Mouse (Mus musculus): ENCODE measurements around the gene Oma1. TPM values are rescaled to one million over a fixed set of nuclear protein-coding genes. Genes with fewer than 3 reads are reported as not detected.
A peak's percentile ranks its signal among the peaks of the same experiment; 100 is the strongest.

The Oma1 gene
- polyA plus RNA-seq (2016; fragmentation: Nextera tagmentation; extraction: Ambion mirVana), result 12.0 and 13.4 TPM in 2 replicates

- WGBS, result under 1% methylated on average over 50 of the region's 61 CpGs
Measured at GRCm38 (mm10) chr4:103313587-103314525, at the start of gene Oma1. TSS of gene Oma1 (plus strand) at chr4:103313812.

GRCm38 (mm10) chr4:103263812-103264396 is 49.7 kb upstream of the Oma1 start:
- Histone ChIP-seq H3K27ac (no peak overlapping the region), H3K4me2 (no peak overlapping the region), H3K9me3 (no peaks in the 10 kb centered on the region), H3K9ac (no peak overlapping the region), H3K36me3 (replicated peaks) (no peaks in the 10 kb centered on the region), H3K4me1 (peaks cover 6% of the 10 kb centered on the region; the same call in 1 of the 2 replicates), H3K4me3 (replicated peaks) (no peak overlapping the region), H3K27me3 (no peaks in the 10 kb centered on the region)
- 44% methylated on average over 8 of the region's 8 CpGs for WGBS
- ATAC-seq (ENCODE audit: low FRiP score), result no peak

More at GRCm38 (mm10) chr4:103313587-103314525, at the start of gene Oma1:
- H3K9ac ChIP-seq, result peak within 1 kb of the TSS; percentile 70
- H3K27ac ChIP-seq, result peak within 1 kb of the TSS; percentile 96
- H3K4me2 ChIP-seq, result peak within 1 kb of the TSS; percentile 66
- peaks cover 9% of the 10 kb centered on the region; the same call in 1 of the 2 replicates for H3K27me3 ChIP-seq
- H3K36me3 ChIP-seq (replicated peaks), result no peaks in the 10 kb centered on the region
- ATAC-seq (ENCODE audit: low FRiP score), result peak; percentile 99
- H3K4me3 ChIP-seq (replicated peaks), result peak within 1 kb of the TSS; percentile 64
- no peaks in the 10 kb centered on the region for H3K9me3 ChIP-seq
- peaks cover 8% of the 10 kb centered on the region for H3K4me1 ChIP-seq

- no peak overlapping the region for H3K9ac ChIP-seq
- H3K27me3 ChIP-seq, result no peaks in the 10 kb centered on the region
- ATAC-seq (ENCODE audit: low FRiP score), result no peak
- no peaks in the 10 kb centered on the region for H3K9me3 ChIP-seq
- 63% methylated on average over 2 of the region's 2 CpGs for WGBS
- no peak overlapping the region for H3K4me2 ChIP-seq
- no peak overlapping the region for H3K27ac ChIP-seq
- H3K36me3 ChIP-seq (replicated peaks), result no peaks in the 10 kb centered on the region
- H3K4me3 ChIP-seq (replicated peaks), result no peak overlapping the region
- H3K4me1 ChIP-seq, result peaks cover 6% of the 10 kb centered on the region; the same call in 1 of the 2 replicates
Measured at GRCm38 (mm10) chr4:103265166-103265565, 48.4 kb upstream of the Oma1 start.

- H3K4me2 ChIP-seq, result no peak overlapping the region
- H3K27ac ChIP-seq, result no peak overlapping the region
- H3K4me3 ChIP-seq (replicated peaks), result no peak overlapping the region
- H3K27me3 ChIP-seq, result no peaks in the 10 kb centered on the region
- 82% methylated on average over 4 of the region's 4 CpGs for WGBS
- H3K36me3 ChIP-seq (replicated peaks), result no peaks in the 10 kb centered on the region
- no peak for ATAC-seq (ENCODE audit: low FRiP score)
- no peaks in the 10 kb centered on the region for H3K4me1 ChIP-seq
- no peaks in the 10 kb centered on the region for H3K9me3 ChIP-seq
- no peak overlapping the region for H3K9ac ChIP-seq
Measured at GRCm38 (mm10) chr4:103269336-103269735, 44.3 kb upstream of the Oma1 start.

GRCm38 (mm10) chr4:103273021-103273420 is 40.6 kb upstream of the Oma1 start:
- Histone ChIP-seq H3K36me3 (replicated peaks) (no peaks in the 10 kb centered on the region), H3K4me3 (replicated peaks) (no peak overlapping the region), H3K27ac (no peak overlapping the region), H3K4me2 (no peak overlapping the region), H3K9me3 (no peaks in the 10 kb centered on the region), H3K27me3 (no peaks in the 10 kb centered on the region), H3K9ac (no peak overlapping the region), H3K4me1 (no peaks in the 10 kb centered on the region)
- 77% methylated on average over 7 of the region's 8 CpGs for WGBS
- ATAC-seq (ENCODE audit: low FRiP score), result no peak

GRCm38 (mm10) chr4:103288342-103288741 is 25.3 kb upstream of the Oma1 start:
- H3K9ac ChIP-seq, result no peak overlapping the region
- H3K27me3 ChIP-seq, result no peaks in the 10 kb centered on the region
- H3K9me3 ChIP-seq, result no peaks in the 10 kb centered on the region
- 87% methylated on average over 7 of the region's 7 CpGs for WGBS
- H3K27ac ChIP-seq, result no peak overlapping the region
- no peak overlapping the region for H3K4me2 ChIP-seq
- H3K4me3 ChIP-seq (replicated peaks), result no peak overlapping the region
- no peaks in the 10 kb centered on the region for H3K4me1 ChIP-seq
- H3K36me3 ChIP-seq (replicated peaks), result no peaks in the 10 kb centered on the region
- ATAC-seq (ENCODE audit: low FRiP score), result no peak

- no peaks in the 10 kb centered on the region for H3K36me3 ChIP-seq (replicated peaks)
- WGBS, result 58% methylated on average over 2 of the region's 2 CpGs
- H3K27me3 ChIP-seq, result no peaks in the 10 kb centered on the region
- H3K4me2 ChIP-seq, result no peak within 1 kb of the TSS
- H3K27ac ChIP-seq, result no peak within 1 kb of the TSS
- H3K9me3 ChIP-seq, result no peaks in the 10 kb centered on the region
- no peaks in the 10 kb centered on the region for H3K4me1 ChIP-seq
- H3K9ac ChIP-seq, result no peak within 1 kb of the TSS
- H3K4me3 ChIP-seq (replicated peaks), result no peak within 1 kb of the TSS
- ATAC-seq (ENCODE audit: low FRiP score), result no peak
Measured at GRCm38 (mm10) chr4:103290763-103291162, 22.8 kb upstream of the Oma1 start, which contains the start of gene 4921539E11Rik. TSS of gene 4921539E11Rik (minus strand) at chr4:103290863.

GRCm38 (mm10) chr4:103299342-103299741 is 14.3 kb upstream of the Oma1 start:
- Histone ChIP-seq H3K27ac (no peak overlapping the region), H3K27me3 (no peaks in the 10 kb centered on the region), H3K9ac (no peak overlapping the region), H3K36me3 (replicated peaks) (no peaks in the 10 kb centered on the region), H3K9me3 (no peaks in the 10 kb centered on the region), H3K4me2 (no peak overlapping the region), H3K4me3 (replicated peaks) (no peak overlapping the region), H3K4me1 (no peaks in the 10 kb centered on the region)
- WGBS, result 84% methylated on average over 10 of the region's 10 CpGs
- no peak for ATAC-seq (ENCODE audit: low FRiP score)

GRCm38 (mm10) chr4:103303851-103304250 is 9.8 kb upstream of the Oma1 start:
- H3K27me3 ChIP-seq, result no peaks in the 10 kb centered on the region
- H3K9me3 ChIP-seq, result no peaks in the 10 kb centered on the region
- ATAC-seq (ENCODE audit: low FRiP score), result no peak
- H3K36me3 ChIP-seq (replicated peaks), result no peaks in the 10 kb centered on the region
- no peak overlapping the region for H3K9ac ChIP-seq
- H3K4me3 ChIP-seq (replicated peaks), result no peak overlapping the region
- H3K4me2 ChIP-seq, result no peak overlapping the region
- WGBS, result 77% methylated on average over 1 of the region's 1 CpGs
- no peak overlapping the region for H3K27ac ChIP-seq
- H3K4me1 ChIP-seq, result no peaks in the 10 kb centered on the region

- peak overlapping the region; percentile 38; the same call in 1 of the 2 replicates for H3K27ac ChIP-seq
- peak overlapping the region; percentile 66 for H3K4me2 ChIP-seq
- ATAC-seq (ENCODE audit: low FRiP score), result no peak
- 19% methylated on average over 3 of the region's 3 CpGs for WGBS
- no peaks in the 10 kb centered on the region for H3K36me3 ChIP-seq (replicated peaks)
- H3K4me1 ChIP-seq, result peaks cover 8% of the 10 kb centered on the region
- H3K27me3 ChIP-seq, result peaks cover 12% of the 10 kb centered on the region; the same call in 1 of the 2 replicates
- no peaks in the 10 kb centered on the region for H3K9me3 ChIP-seq
- no peak overlapping the region for H3K9ac ChIP-seq
- H3K4me3 ChIP-seq (replicated peaks), result peak overlapping the region; percentile 64; the same call in 1 of the 2 replicates
Measured at GRCm38 (mm10) chr4:103314526-103314910, 906 bp downstream of the Oma1 start.

GRCm38 (mm10) chr4:103315861-103316260 is 2.2 kb downstream of the Oma1 start:
- WGBS, result 93% methylated on average over 4 of the region's 4 CpGs
- H3K4me2 ChIP-seq, result no peak overlapping the region
- ATAC-seq (ENCODE audit: low FRiP score), result no peak
- no peak overlapping the region for H3K27ac ChIP-seq
- H3K9ac ChIP-seq, result no peak overlapping the region
- H3K27me3 ChIP-seq, result peaks cover 16% of the 10 kb centered on the region; the same call in 1 of the 2 replicates
- H3K9me3 ChIP-seq, result no peaks in the 10 kb centered on the region
- H3K4me1 ChIP-seq, result peaks cover 8% of the 10 kb centered on the region
- H3K36me3 ChIP-seq (replicated peaks), result no peaks in the 10 kb centered on the region
- no peak overlapping the region for H3K4me3 ChIP-seq (replicated peaks)

- Histone ChIP-seq H3K27me3 (peaks cover 32% of the 10 kb centered on the region), H3K36me3 (replicated peaks) (no peaks in the 10 kb centered on the region), H3K4me1 (peaks cover 5% of the 10 kb centered on the region; the same call in 1 of the 2 replicates), H3K4me3 (replicated peaks) (no peak overlapping the region), H3K27ac (no peak overlapping the region), H3K9ac (no peak overlapping the region), H3K9me3 (no peaks in the 10 kb centered on the region), H3K4me2 (no peak overlapping the region)
- ATAC-seq (ENCODE audit: low FRiP score), result no peak
- 85% methylated on average over 6 of the region's 6 CpGs for WGBS
Measured at GRCm38 (mm10) chr4:103321461-103321860, 7.8 kb downstream of the Oma1 start.

Data from forebrain, embryonic 12.5 days (tissue).